Mouse (Mus musculus) heart, embryonic 16.5 days (tissue): ENCODE measurements around the gene Ppp1r16b. TPM values are rescaled to one million over a fixed set of nuclear protein-coding genes. Genes with fewer than 3 reads are reported as not detected.

Experiments used
- ATAC-seq: fragments of 200-750 bp; cut with Nextera tagmentation; replicated peaks from 2 replicates; pipeline ENCODE4 v1.8.0; 2017; ENCODE audit warnings: moderate number of reproducible peaks; ENCODE audit not compliant: insufficient read depth, low FRiP score; ENCODE audit errors: extremely low read depth
- H3K27ac ChIP-seq: fragments of 300-500 bp; sonication (generic); 2 replicates; pipeline ENCODE4 v1.5.1; 2014; ENCODE audit warnings: mild to moderate bottlenecking, low read length, control low read depth, moderate library complexity
- H3K27me3 ChIP-seq: fragments of 300-500 bp; sonication (generic); 2 replicates; pipeline ENCODE4 v1.6.1; 2014; ENCODE audit warnings: low read length, mixed read lengths; ENCODE audit not compliant: control insufficient read depth, insufficient read depth
- H3K36me3 ChIP-seq: fragments of 300-500 bp; sonication (generic); 2 replicates; pipeline ENCODE4 v1.6.1; 2014; ENCODE audit not compliant: control insufficient read depth, insufficient read depth
- H3K4me1 ChIP-seq: fragments of 300-500 bp; sonication (generic); 2 replicates; pipeline ENCODE4 v1.6.1; 2014; ENCODE audit warnings: low read length, mixed read lengths; ENCODE audit not compliant: control insufficient read depth, insufficient read depth
- H3K4me2 ChIP-seq: fragments of 300-500 bp; sonication (generic); 2 replicates; pipeline ENCODE4 v1.6.1; 2014; ENCODE audit warnings: low read depth, mild to moderate bottlenecking, control low read depth, low read length
- H3K4me3 ChIP-seq: fragments of 300-500 bp; sonication (generic); 2 replicates; pipeline ENCODE4 v1.5.1; 2014; ENCODE audit warnings: mild to moderate bottlenecking, control low read depth, low read length
- H3K9ac ChIP-seq: fragments of 300-500 bp; sonication (generic); 2 replicates; pipeline ENCODE4 v1.6.1; 2014; ENCODE audit warnings: low read length, control low read depth
- H3K9me3 ChIP-seq: fragments of 300-500 bp; sonication (generic); replicated peaks from 2 replicates; pipeline ENCODE4 v1.6.1; 2016; ENCODE audit warnings: low read length; ENCODE audit not compliant: control insufficient read depth
- WGBS: fragments of 180-500 bp; shearing (Covaris S2); extraction: QIAGEN DNeasy Blood & Tissue Kit; methylation state at CpG from one replicate; pipeline ENCODE4 v1.1.7; 2014; 5-methylcytosine and 5-hydroxymethylcytosine counted together
- polyA plus RNA-seq: library from polyadenylated mRNA; unstranded; fragments of >200 nt; fragmentation: Nextera tagmentation; extraction: Ambion mirVana; gene quantifications from 2 replicates; pipeline ENCODE4 v1.2.1, GENCODE M21; 2015

The Ppp1r16b gene
- polyA plus RNA-seq, 1 experiment from 2014 or later = 8.2 TPM

DNA sequence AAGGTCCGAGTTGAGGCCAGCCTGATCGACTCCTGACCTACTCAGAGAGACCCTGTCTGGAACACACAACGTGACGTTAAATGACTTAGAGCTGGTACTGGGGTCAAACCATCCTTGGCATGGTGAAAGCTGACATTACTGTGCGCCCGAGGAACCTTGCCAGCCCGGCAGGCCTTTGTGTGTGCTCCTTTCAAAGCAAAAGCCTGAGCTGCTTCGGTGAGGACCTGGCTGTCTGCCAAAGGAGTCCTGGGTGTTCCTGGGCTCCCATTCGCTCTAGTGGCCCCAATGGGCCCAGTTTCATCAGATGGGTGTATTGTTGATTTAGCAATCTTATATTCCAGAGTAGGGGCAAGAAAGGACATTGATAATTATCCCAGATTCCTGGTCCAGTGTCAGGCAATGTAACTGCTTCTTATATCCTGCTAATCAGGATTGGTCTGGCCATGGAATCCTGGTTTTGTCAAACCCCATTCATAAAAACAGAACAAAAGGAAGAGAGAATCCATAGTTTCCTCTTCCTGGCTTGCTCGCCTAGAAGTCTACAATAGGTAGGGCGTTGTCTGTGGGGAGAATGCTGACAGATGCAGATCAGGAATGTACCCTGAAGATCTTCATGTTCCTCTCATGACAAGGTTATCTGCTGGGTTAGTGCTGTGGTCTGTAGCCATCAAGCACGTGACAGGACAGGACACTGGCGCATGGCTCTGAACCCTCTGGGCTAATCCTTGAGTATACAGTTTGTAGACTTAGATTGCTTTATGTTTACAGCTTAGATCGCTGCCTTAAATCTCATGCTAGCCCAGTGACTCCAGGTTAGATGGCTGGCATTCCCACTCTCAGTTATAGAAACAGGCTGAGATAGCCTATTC is 122.0 kb downstream of the Ppp1r16b start:
- Histone ChIP-seq H3K36me3 (peaks cover 37% of the 10 kb centered on the region), H3K9ac (no peak overlapping the region), H3K4me2 (no peak overlapping the region), H3K4me1 (no peaks in the 10 kb centered on the region), H3K27ac (no peak overlapping the region), H3K27me3 (no peaks in the 10 kb centered on the region), H3K9me3 (no peaks in the 10 kb centered on the region), H3K4me3 (no peak overlapping the region)
- ATAC-seq = no peak
- WGBS = 77% methylated on average over 14 of the region's 14 CpGs

DNA sequence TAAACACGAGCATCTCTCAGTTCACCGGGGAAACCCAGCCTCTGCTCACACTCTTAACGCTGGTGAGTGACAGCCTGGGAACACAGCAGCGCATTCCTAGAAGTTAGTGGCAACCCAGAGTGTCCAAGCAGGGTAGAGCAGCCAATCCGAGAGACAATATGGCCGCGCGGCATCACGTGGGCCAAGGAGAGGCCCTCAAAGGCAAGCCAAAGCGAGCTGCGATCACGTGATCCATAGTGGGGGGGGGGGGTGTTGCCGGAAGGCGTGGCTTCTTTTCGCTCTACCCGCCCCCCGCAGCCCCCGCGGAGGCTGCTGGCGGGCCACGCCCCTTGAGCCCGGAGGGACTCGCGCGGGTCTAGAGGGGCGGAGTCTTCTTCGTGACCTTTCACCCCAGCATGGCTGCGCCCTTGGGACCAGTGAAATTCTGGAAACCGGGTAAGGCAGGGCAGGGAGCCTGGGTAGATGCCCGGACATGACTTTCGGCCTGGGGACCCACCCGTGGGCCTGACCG is 129.4 kb downstream of the Ppp1r16b start, which contains the start of gene Dhx35:
TSS of gene Dhx35 (plus strand) at position 314 of the 511 bp plus-strand sequence.
- H3K27ac ChIP-seq = peak within 1 kb of the TSS; percentile 88
- no peaks in the 10 kb centered on the region for H3K27me3 ChIP-seq
- WGBS = under 1% methylated on average over 33 of the region's 33 CpGs
- H3K4me2 ChIP-seq = peak within 1 kb of the TSS; percentile 88
- H3K4me1 ChIP-seq = peaks cover 11% of the 10 kb centered on the region
- no peaks in the 10 kb centered on the region for H3K9me3 ChIP-seq
- peak within 1 kb of the TSS; percentile 96 for H3K4me3 ChIP-seq
- peaks cover under 1% of the 10 kb centered on the region; the same call in 1 of the 2 replicates for H3K36me3 ChIP-seq
- H3K9ac ChIP-seq = peak within 1 kb of the TSS; percentile 91
- peak; percentile 100 for ATAC-seq

DNA sequence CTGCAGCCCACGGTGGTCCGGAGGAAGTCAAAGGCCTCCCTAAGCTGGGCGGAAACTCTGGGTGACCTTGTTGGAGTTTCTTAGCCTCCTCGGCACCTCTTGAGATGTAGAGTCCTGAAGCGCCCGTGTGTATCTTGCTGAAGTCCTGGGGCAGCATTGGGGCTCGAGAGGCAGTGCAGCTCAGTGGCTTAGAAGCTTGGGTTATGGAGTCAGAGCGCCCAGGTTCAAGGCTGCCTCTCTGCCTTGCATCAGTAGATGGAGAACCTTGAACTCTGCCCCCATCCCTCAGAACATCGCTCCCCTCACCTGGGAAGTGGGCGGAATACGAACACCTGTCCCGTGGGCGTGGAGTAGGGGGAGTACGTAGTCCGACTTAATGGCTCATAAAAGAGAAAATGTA is 129.8 kb downstream of the Ppp1r16b start:
- H3K4me3 ChIP-seq = peak overlapping the region; percentile 96
- peak overlapping the region; percentile 91 for H3K9ac ChIP-seq
- peak overlapping the region; percentile 88 for H3K4me2 ChIP-seq
- H3K27ac ChIP-seq = peak overlapping the region; percentile 88
- no peak for ATAC-seq
- H3K4me1 ChIP-seq = peaks cover 11% of the 10 kb centered on the region
- H3K36me3 ChIP-seq = peaks cover 5% of the 10 kb centered on the region
- WGBS = 11% methylated on average over 15 of the region's 15 CpGs
- H3K9me3 ChIP-seq = 0 out of 2 replicates have a peak, but pooled peaks cover 2% of the 10 kb centered on the region
- no peaks in the 10 kb centered on the region for H3K27me3 ChIP-seq

DNA sequence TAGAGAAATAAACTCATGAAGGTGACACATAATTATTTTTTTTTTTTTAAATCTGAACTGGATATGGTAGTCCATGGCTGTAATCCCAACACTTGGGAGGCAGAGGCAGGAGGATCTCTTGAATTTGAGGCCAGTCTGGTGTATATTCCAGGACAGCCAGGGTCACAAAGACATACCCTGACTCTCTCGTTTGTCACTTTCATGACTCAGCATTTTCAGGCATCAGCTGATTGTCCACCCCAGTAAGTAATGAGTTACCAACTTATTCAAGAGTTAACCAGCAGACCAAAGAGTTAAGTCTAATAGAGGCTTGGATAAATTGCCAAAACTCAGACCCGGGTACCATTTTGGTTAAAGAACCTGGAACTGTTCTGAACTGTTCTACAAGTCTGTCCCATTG is 130.7 kb downstream of the Ppp1r16b start:
- Histone ChIP-seq H3K27me3 (no peaks in the 10 kb centered on the region), H3K4me3 (no peak overlapping the region), H3K36me3 (peaks cover 9% of the 10 kb centered on the region), H3K27ac (no peak overlapping the region), H3K4me2 (no peak overlapping the region), H3K9me3 (0 out of 2 replicates have a peak, but pooled peaks cover 3% of the 10 kb centered on the region), H3K9ac (no peak overlapping the region), H3K4me1 (peaks cover 11% of the 10 kb centered on the region)
- WGBS = 91% methylated on average over 2 of the region's 2 CpGs
- ATAC-seq = no peak

DNA sequence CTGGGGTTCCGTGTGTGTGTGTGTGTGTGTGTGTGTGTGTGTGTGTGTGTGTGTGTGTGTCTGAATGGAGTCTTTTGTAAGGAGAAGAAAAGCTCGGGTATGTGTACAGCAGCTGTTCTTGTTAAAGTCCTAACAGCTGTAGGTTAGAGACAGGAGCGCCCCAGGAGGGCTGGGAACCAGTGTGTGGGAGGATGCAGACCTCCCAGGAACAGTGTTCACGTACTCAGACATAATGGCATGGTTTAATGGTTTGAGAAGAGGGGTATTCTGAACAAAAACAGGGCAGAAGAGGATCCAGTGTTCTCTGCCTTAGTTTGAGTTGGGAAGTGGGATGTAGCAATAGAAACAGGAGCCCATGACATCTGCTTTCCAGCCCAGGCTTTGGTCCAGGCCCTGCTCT is 134.1 kb downstream of the Ppp1r16b start:
- peaks cover 24% of the 10 kb centered on the region for H3K36me3 ChIP-seq
- H3K4me1 ChIP-seq = peaks cover 5% of the 10 kb centered on the region
- H3K9ac ChIP-seq = no peak overlapping the region
- H3K27me3 ChIP-seq = no peaks in the 10 kb centered on the region
- H3K4me3 ChIP-seq = no peak overlapping the region
- H3K4me2 ChIP-seq = no peak overlapping the region
- no peak overlapping the region for H3K27ac ChIP-seq
- ATAC-seq = no peak
- WGBS = 76% methylated on average over 3 of the region's 4 CpGs
- H3K9me3 ChIP-seq = 0 out of 2 replicates have a peak, but pooled peaks cover 3% of the 10 kb centered on the region

DNA sequence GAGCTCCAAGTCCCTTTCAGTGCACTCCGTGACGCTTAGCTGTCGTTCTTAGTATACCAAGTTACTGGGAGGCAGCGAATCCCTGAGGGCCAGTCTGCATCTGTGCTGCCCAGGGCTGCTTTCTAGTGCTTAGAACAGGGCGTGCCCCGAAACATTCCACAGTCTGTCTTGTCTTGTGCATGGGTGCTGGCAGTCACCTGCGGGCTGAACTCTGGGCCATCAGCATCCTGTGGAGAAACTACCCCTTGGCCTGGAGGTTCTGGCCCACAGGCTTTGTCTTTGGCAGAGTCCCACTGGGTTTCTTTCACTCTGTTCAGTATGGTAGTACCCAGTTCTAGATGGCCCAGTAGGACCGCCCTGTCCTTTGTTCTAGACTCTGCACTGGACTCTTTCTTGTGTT is 135.6 kb downstream of the Ppp1r16b start:
- no peak overlapping the region for H3K4me2 ChIP-seq
- no peaks in the 10 kb centered on the region for H3K4me1 ChIP-seq
- H3K27me3 ChIP-seq = no peaks in the 10 kb centered on the region
- ATAC-seq = no peak
- H3K36me3 ChIP-seq = peaks cover 28% of the 10 kb centered on the region
- 0 out of 2 replicates have a peak, but pooled peaks cover 3% of the 10 kb centered on the region for H3K9me3 ChIP-seq
- 96% methylated on average over 8 of the region's 8 CpGs for WGBS
- no peak overlapping the region for H3K27ac ChIP-seq
- no peak overlapping the region for H3K9ac ChIP-seq
- no peak overlapping the region for H3K4me3 ChIP-seq

DNA sequence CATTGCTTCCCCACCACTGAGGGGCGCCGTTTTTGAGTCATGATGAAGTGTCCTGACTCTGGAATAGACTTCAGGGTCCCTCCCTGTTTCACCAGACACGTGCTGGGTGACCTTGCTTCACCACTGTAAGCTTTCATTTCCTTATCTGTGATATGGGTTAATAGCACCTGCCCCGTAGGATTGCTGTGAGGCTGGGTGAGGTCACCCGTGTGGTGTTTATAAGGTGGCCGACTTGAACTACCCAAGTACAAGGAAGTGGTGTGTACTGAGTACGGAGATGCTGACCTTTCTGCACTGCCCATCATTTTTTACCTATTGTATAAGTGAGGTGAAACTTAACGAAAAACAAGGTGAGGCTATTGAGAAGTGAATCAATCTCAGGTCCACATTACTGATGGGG is 138.4 kb downstream of the Ppp1r16b start:
- Histone ChIP-seq H3K27me3 (no peaks in the 10 kb centered on the region), H3K4me1 (no peaks in the 10 kb centered on the region), H3K27ac (no peak overlapping the region), H3K36me3 (peaks cover 37% of the 10 kb centered on the region), H3K4me2 (no peak overlapping the region), H3K9ac (no peak overlapping the region), H3K4me3 (no peak overlapping the region), H3K9me3 (0 out of 2 replicates have a peak, but pooled peaks cover 3% of the 10 kb centered on the region)
- WGBS = 82% methylated on average over 8 of the region's 8 CpGs
- no peak for ATAC-seq

DNA sequence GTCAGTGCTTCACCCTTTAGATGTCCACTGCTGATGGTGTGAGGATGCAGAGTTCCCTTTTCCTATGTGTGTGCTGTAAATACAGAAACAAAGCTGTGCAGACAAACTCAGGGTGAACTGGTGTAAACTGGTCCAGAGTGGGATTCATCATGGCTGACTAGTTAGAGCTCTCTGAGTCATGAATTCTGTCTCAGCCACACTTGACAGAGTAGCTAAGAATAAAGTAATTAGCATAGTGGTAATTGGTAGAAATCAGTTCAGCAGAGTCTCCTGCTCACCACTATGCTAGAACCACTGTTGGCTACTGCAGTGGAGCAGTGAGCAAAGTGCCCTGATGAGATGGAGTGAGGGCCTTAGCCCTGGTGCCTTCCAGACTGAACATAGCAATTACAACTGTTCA is 150.5 kb downstream of the Ppp1r16b start:
- Histone ChIP-seq H3K9ac (no peak overlapping the region), H3K4me3 (no peak overlapping the region), H3K9me3 (no peaks in the 10 kb centered on the region), H3K36me3 (peaks cover 48% of the 10 kb centered on the region), H3K4me2 (no peak overlapping the region), H3K27me3 (no peaks in the 10 kb centered on the region), H3K27ac (no peak overlapping the region), H3K4me1 (no peaks in the 10 kb centered on the region)
- no peak for ATAC-seq
